Mouse (Mus musculus) lung, embryonic 16.5 days (tissue): ENCODE results near the gene Dmac2. TPM values are rescaled to one million over a fixed set of nuclear protein-coding genes. Genes with fewer than 3 reads are reported as not detected.
A peak's percentile ranks its signal among the peaks of the same experiment; 100 is the strongest.

Experiments used
- ATAC-seq: fragments of 200-750 bp; cut with Nextera tagmentation; 2 replicates; pipeline ENCODE4 v1.8.0; 2017; ENCODE audit warnings: low read depth, mild to moderate bottlenecking, moderate library complexity
- H3K27ac ChIP-seq: fragments of 300-500 bp; sonication (generic); 2 replicates; pipeline ENCODE4 v1.5.1; 2014; ENCODE audit warnings: mild to moderate bottlenecking, control low read depth, low read length
- H3K27me3 ChIP-seq: fragments of 300-500 bp; sonication (generic); 2 replicates; pipeline ENCODE4 v1.6.1; 2014; ENCODE audit warnings: low read depth, low read length, mixed read lengths; ENCODE audit not compliant: control insufficient read depth, insufficient read depth
- H3K36me3 ChIP-seq: fragments of 300-500 bp; sonication (generic); 2 replicates; pipeline ENCODE4 v1.6.1; 2014; ENCODE audit warnings: low read length; ENCODE audit not compliant: control insufficient read depth, insufficient read depth
- H3K4me1 ChIP-seq: fragments of 300-500 bp; sonication (generic); replicated peaks from 2 replicates; pipeline ENCODE4 v1.6.1; 2014; ENCODE audit warnings: low read length, mixed read lengths; ENCODE audit not compliant: control insufficient read depth, insufficient read depth
- H3K4me2 ChIP-seq: fragments of 300-500 bp; sonication (generic); 2 replicates; pipeline ENCODE4 v1.6.1; 2014; ENCODE audit warnings: low read depth, low read length, control low read depth
- H3K4me3 ChIP-seq: fragments of 300-500 bp; sonication (generic); 2 replicates; pipeline ENCODE4 v1.5.1; 2014; ENCODE audit warnings: mild to moderate bottlenecking, low read length, control low read depth
- H3K9ac ChIP-seq: fragments of 300-500 bp; sonication (generic); 2 replicates; pipeline ENCODE4 v1.6.1; 2014; ENCODE audit warnings: low read length, control low read depth
- H3K9me3 ChIP-seq: fragments of 300-500 bp; sonication (generic); 2 replicates; pipeline ENCODE4 v1.6.1; 2016; ENCODE audit warnings: low read length; ENCODE audit not compliant: control insufficient read depth
- WGBS: fragments of 180-500 bp; shearing (Covaris S2); extraction: QIAGEN DNeasy Blood & Tissue Kit; methylation state at CpG from one replicate; pipeline ENCODE4 v1.1.7; 2014; 5-methylcytosine and 5-hydroxymethylcytosine counted together
- polyA plus RNA-seq: library from polyadenylated mRNA; unstranded; fragments of >200 nt; fragmentation: Nextera tagmentation; extraction: Ambion mirVana; gene quantifications from 2 replicates; pipeline ENCODE4 v1.2.1, GENCODE M21; 2015

The Dmac2 gene
- polyA plus RNA-seq, 1 experiment from 2014 or later, result 34.5 TPM

GRCm38 (mm10) chr7:25611501-25611900, 7.7 kb upstream of the Dmac2 start:
- 30% methylated on average over 7 of the region's 7 CpGs for WGBS
- no peak for ATAC-seq
- Histone ChIP-seq H3K27ac (no peak overlapping the region), H3K9ac (no peak overlapping the region), H3K4me1 (no peaks in the 10 kb centered on the region), H3K36me3 (no peaks in the 10 kb centered on the region), H3K9me3 (no peaks in the 10 kb centered on the region), H3K4me3 (no peak overlapping the region), H3K4me2 (no peak overlapping the region), H3K27me3 (no peaks in the 10 kb centered on the region; the same call in 1 of the 2 replicates)

- no peak overlapping the region for H3K4me2 ChIP-seq
- ATAC-seq, result no peak
- H3K9ac ChIP-seq, result no peak overlapping the region
- no peak overlapping the region for H3K4me3 ChIP-seq
- H3K9me3 ChIP-seq, result no peaks in the 10 kb centered on the region
- no peaks in the 10 kb centered on the region; the same call in 1 of the 2 replicates for H3K4me1 ChIP-seq
- 90% methylated on average over 5 of the region's 5 CpGs for WGBS
- no peaks in the 10 kb centered on the region; the same call in 1 of the 2 replicates for H3K27me3 ChIP-seq
- no peak overlapping the region for H3K27ac ChIP-seq
- no peaks in the 10 kb centered on the region for H3K36me3 ChIP-seq
These were observed 5.1 kb upstream of the Dmac2 start for GRCm38 (mm10) chr7:25614086-25614485.

GRCm38 (mm10) chr7:25614831-25615705, 4.1 kb upstream of the Dmac2 start:
- no peak overlapping the region for H3K27ac ChIP-seq
- H3K4me3 ChIP-seq, result no peak overlapping the region
- no peaks in the 10 kb centered on the region; the same call in 1 of the 2 replicates for H3K4me1 ChIP-seq
- no peak overlapping the region for H3K9ac ChIP-seq
- no peaks in the 10 kb centered on the region; the same call in 1 of the 2 replicates for H3K27me3 ChIP-seq
- H3K9me3 ChIP-seq, result no peaks in the 10 kb centered on the region
- no peak for ATAC-seq
- 68% methylated on average over 21 of the region's 21 CpGs for WGBS
- no peak overlapping the region for H3K4me2 ChIP-seq
- H3K36me3 ChIP-seq, result no peaks in the 10 kb centered on the region

- no peak for ATAC-seq
- Histone ChIP-seq H3K4me2 (no peak within 1 kb of the TSS), H3K36me3 (no peaks in the 10 kb centered on the region), H3K4me3 (no peak within 1 kb of the TSS), H3K27ac (no peak within 1 kb of the TSS), H3K27me3 (no peaks in the 10 kb centered on the region; the same call in 1 of the 2 replicates), H3K9ac (no peak within 1 kb of the TSS), H3K9me3 (no peaks in the 10 kb centered on the region), H3K4me1 (no peaks in the 10 kb centered on the region; the same call in 1 of the 2 replicates)
- 72% methylated on average over 5 of the region's 5 CpGs for whole genome bisulfite sequencing
These were observed 3.6 kb upstream of the Dmac2 start, which contains the start of gene Erich4 for GRCm38 (mm10) chr7:25615706-25616011. Gene Erich4 (minus strand): TSS chr7:25615892.

- 82% methylated on average over 10 of the region's 10 CpGs for WGBS
- H3K9ac ChIP-seq, result no peak overlapping the region
- H3K4me3 ChIP-seq, result no peak overlapping the region
- no peak for ATAC-seq
- no peaks in the 10 kb centered on the region for H3K27me3 ChIP-seq
- H3K36me3 ChIP-seq, result no peaks in the 10 kb centered on the region
- no peaks in the 10 kb centered on the region; the same call in 1 of the 2 replicates for H3K4me1 ChIP-seq
- no peaks in the 10 kb centered on the region for H3K9me3 ChIP-seq
- H3K27ac ChIP-seq, result no peak overlapping the region
- no peak overlapping the region for H3K4me2 ChIP-seq
These were observed 1.6 kb upstream of the Dmac2 start for GRCm38 (mm10) chr7:25617376-25618160.

- peak overlapping the region; percentile 70 for H3K4me2 ChIP-seq
- H3K9ac ChIP-seq, result peak overlapping the region; percentile 70
- H3K27ac ChIP-seq, result 0 out of 2 replicates have a peak overlapping the region, but pooled peaks have one; percentile 12
- no peaks in the 10 kb centered on the region for H3K27me3 ChIP-seq
- no peaks in the 10 kb centered on the region for H3K36me3 ChIP-seq
- 13% methylated on average over 5 of the region's 5 CpGs for WGBS
- no peaks in the 10 kb centered on the region; the same call in 1 of the 2 replicates for H3K4me1 ChIP-seq
- ATAC-seq, result no peak
- peak overlapping the region; percentile 69 for H3K4me3 ChIP-seq
- no peaks in the 10 kb centered on the region for H3K9me3 ChIP-seq
These were observed 443 bp downstream of the Dmac2 start for GRCm38 (mm10) chr7:25619722-25619991.

GRCm38 (mm10) chr7:25620101-25620500, 887 bp downstream of the Dmac2 start:
- Histone ChIP-seq H3K4me2 (peak overlapping the region; percentile 70), H3K27ac (no peak overlapping the region), H3K9me3 (no peaks in the 10 kb centered on the region), H3K36me3 (no peaks in the 10 kb centered on the region), H3K27me3 (no peaks in the 10 kb centered on the region), H3K9ac (no peak overlapping the region), H3K4me3 (peak overlapping the region; percentile 69), H3K4me1 (no peaks in the 10 kb centered on the region; the same call in 1 of the 2 replicates)
- 87% methylated on average over 5 of the region's 5 CpGs for WGBS
- no peak for ATAC-seq

- no peak overlapping the region for H3K9ac ChIP-seq
- H3K36me3 ChIP-seq, result no peaks in the 10 kb centered on the region
- WGBS, result 85% methylated on average over 11 of the region's 11 CpGs
- no peaks in the 10 kb centered on the region; the same call in 1 of the 2 replicates for H3K4me1 ChIP-seq
- no peaks in the 10 kb centered on the region for H3K9me3 ChIP-seq
- no peaks in the 10 kb centered on the region for H3K27me3 ChIP-seq
- no peak overlapping the region for H3K4me3 ChIP-seq
- no peak for ATAC-seq
- no peak overlapping the region for H3K27ac ChIP-seq
- H3K4me2 ChIP-seq, result no peak overlapping the region
These were observed 1.5 kb downstream of the Dmac2 start for GRCm38 (mm10) chr7:25620751-25621150.

GRCm38 (mm10) chr7:25623857-25624370, 4.7 kb downstream of the Dmac2 start:
- Histone ChIP-seq H3K27ac (no peak overlapping the region), H3K4me1 (peaks cover 21% of the 10 kb centered on the region)
- 90% methylated on average over 11 of the region's 11 CpGs for WGBS

More at GRCm38 (mm10) chr7:25623857-25624370, 4.7 kb downstream of the Dmac2 start:
- no peak overlapping the region for H3K9ac ChIP-seq
- H3K4me2 ChIP-seq, result no peak overlapping the region
- no peak overlapping the region for H3K4me3 ChIP-seq
- H3K27me3 ChIP-seq, result no peaks in the 10 kb centered on the region
- no peaks in the 10 kb centered on the region for H3K9me3 ChIP-seq
- H3K36me3 ChIP-seq, result no peaks in the 10 kb centered on the region
- no peak for ATAC-seq
